Mouse (Mus musculus): ENCODE data around the gene Vav1. TPM values are rescaled to one million over a fixed set of nuclear protein-coding genes. Genes with fewer than 3 reads are reported as not detected.
"Not testable (repeated sequence)": the region's sequence is repeated elsewhere in the genome, so short reads cannot be mapped to it uniquely, and the experiment has no call there.

Vav1 gene
- total RNA-seq, 1 experiment from 2014 or later: 297 TPM

GRCm38 (mm10) chr17:57273846-57274245 is 5.1 kb upstream of the Vav1 start:
- no peak for ATAC-seq (replicated peaks in 1 of 2; ENCODE audit: insufficient read depth in 1 of 2, low FRiP score in 2 of 2, low TSS enrichment in 1 of 2, low read depth in 1 of 2, poor library complexity in 2 of 2, severe bottlenecking in 2 of 2)

GRCm38 (mm10) chr17:57274686-57275085 is 4.2 kb upstream of the Vav1 start:
- no peak for ATAC-seq (replicated peaks in 1 of 2; ENCODE audit: insufficient read depth in 1 of 2, low FRiP score in 2 of 2, low TSS enrichment in 1 of 2, low read depth in 1 of 2, poor library complexity in 2 of 2, severe bottlenecking in 2 of 2)

- peak; percentile 61 for ATAC-seq (replicated peaks in 1 of 2; ENCODE audit: insufficient read depth in 1 of 2, low FRiP score in 2 of 2, low TSS enrichment in 1 of 2, low read depth in 1 of 2, poor library complexity in 2 of 2, severe bottlenecking in 2 of 2)
These were observed 3.5 kb upstream of the Vav1 start for GRCm38 (mm10) chr17:57275111-57275996.

- ATAC-seq (replicated peaks in 1 of 2; ENCODE audit: insufficient read depth in 1 of 2, low FRiP score in 2 of 2, low TSS enrichment in 1 of 2, low read depth in 1 of 2, poor library complexity in 2 of 2, severe bottlenecking in 2 of 2): no peak
These were observed 2.9 kb upstream of the Vav1 start for GRCm38 (mm10) chr17:57275997-57276351.

GRCm38 (mm10) chr17:57276634-57277121 is 2.2 kb upstream of the Vav1 start:
- peak; percentile 55 to 58 for ATAC-seq (replicated peaks in 1 of 2; ENCODE audit: insufficient read depth in 1 of 2, low FRiP score in 2 of 2, low TSS enrichment in 1 of 2, low read depth in 1 of 2, poor library complexity in 2 of 2, severe bottlenecking in 2 of 2)

- ATAC-seq (replicated peaks in 1 of 2; ENCODE audit: insufficient read depth in 1 of 2, low FRiP score in 2 of 2, low TSS enrichment in 1 of 2, low read depth in 1 of 2, poor library complexity in 2 of 2, severe bottlenecking in 2 of 2): not testable (repeated sequence)
These were observed 1.2 kb upstream of the Vav1 start for GRCm38 (mm10) chr17:57277598-57278261.

GRCm38 (mm10) chr17:57278537-57278936 is 363 bp upstream of the Vav1 start:
- no peak for ATAC-seq (replicated peaks in 1 of 2; ENCODE audit: insufficient read depth in 1 of 2, low FRiP score in 2 of 2, low TSS enrichment in 1 of 2, low read depth in 1 of 2, poor library complexity in 2 of 2, severe bottlenecking in 2 of 2)

- ATAC-seq (replicated peaks in 1 of 2; ENCODE audit: insufficient read depth in 1 of 2, low FRiP score in 2 of 2, low TSS enrichment in 1 of 2, low read depth in 1 of 2, poor library complexity in 2 of 2, severe bottlenecking in 2 of 2): no peak
These were observed 808 bp downstream of the Vav1 start for GRCm38 (mm10) chr17:57279591-57280224.

GRCm38 (mm10) chr17:57280411-57280810 is 1.5 kb downstream of the Vav1 start:
- no peak for ATAC-seq (replicated peaks in 1 of 2; ENCODE audit: insufficient read depth in 1 of 2, low FRiP score in 2 of 2, low TSS enrichment in 1 of 2, low read depth in 1 of 2, poor library complexity in 2 of 2, severe bottlenecking in 2 of 2)

- ATAC-seq (replicated peaks in 1 of 2; ENCODE audit: insufficient read depth in 1 of 2, low FRiP score in 2 of 2, low TSS enrichment in 1 of 2, low read depth in 1 of 2, poor library complexity in 2 of 2, severe bottlenecking in 2 of 2): no peak
These were observed 5.0 kb downstream of the Vav1 start for GRCm38 (mm10) chr17:57283906-57284305.

- 0 out of 4 replicates have a peak, but pooled peaks of 1 of the 2 experiments have one; percentile 7 for ATAC-seq (replicated peaks in 1 of 2; ENCODE audit: insufficient read depth in 1 of 2, low FRiP score in 2 of 2, low TSS enrichment in 1 of 2, low read depth in 1 of 2, poor library complexity in 2 of 2, severe bottlenecking in 2 of 2)
These were observed 6.2 kb downstream of the Vav1 start for GRCm38 (mm10) chr17:57285077-57285476.

- ATAC-seq (replicated peaks in 1 of 2; ENCODE audit: insufficient read depth in 1 of 2, low FRiP score in 2 of 2, low TSS enrichment in 1 of 2, low read depth in 1 of 2, poor library complexity in 2 of 2, severe bottlenecking in 2 of 2): no peak
These were observed 7.9 kb downstream of the Vav1 start for GRCm38 (mm10) chr17:57286718-57287355.

- no peak for ATAC-seq (replicated peaks in 1 of 2; ENCODE audit: insufficient read depth in 1 of 2, low FRiP score in 2 of 2, low TSS enrichment in 1 of 2, low read depth in 1 of 2, poor library complexity in 2 of 2, severe bottlenecking in 2 of 2)
These were observed 10.4 kb downstream of the Vav1 start for GRCm38 (mm10) chr17:57289252-57289651.

- peak; percentile 86 to 93 for ATAC-seq (replicated peaks in 1 of 2; ENCODE audit: insufficient read depth in 1 of 2, low FRiP score in 2 of 2, low TSS enrichment in 1 of 2, low read depth in 1 of 2, poor library complexity in 2 of 2, severe bottlenecking in 2 of 2)
These were observed 11.2 kb downstream of the Vav1 start for GRCm38 (mm10) chr17:57290001-57290670.

GRCm38 (mm10) chr17:57290671-57291055 is 11.8 kb downstream of the Vav1 start:
- ATAC-seq (replicated peaks in 1 of 2; ENCODE audit: insufficient read depth in 1 of 2, low FRiP score in 2 of 2, low TSS enrichment in 1 of 2, low read depth in 1 of 2, poor library complexity in 2 of 2, severe bottlenecking in 2 of 2): peak; percentile 65 to 67

GRCm38 (mm10) chr17:57292302-57292701 is 13.4 kb downstream of the Vav1 start:
- ATAC-seq (replicated peaks in 1 of 2; ENCODE audit: insufficient read depth in 1 of 2, low FRiP score in 2 of 2, low TSS enrichment in 1 of 2, low read depth in 1 of 2, poor library complexity in 2 of 2, severe bottlenecking in 2 of 2): no peak

GRCm38 (mm10) chr17:57292968-57293367 is 14.1 kb downstream of the Vav1 start:
- no peak for ATAC-seq (replicated peaks in 1 of 2; ENCODE audit: insufficient read depth in 1 of 2, low FRiP score in 2 of 2, low TSS enrichment in 1 of 2, low read depth in 1 of 2, poor library complexity in 2 of 2, severe bottlenecking in 2 of 2)

Data from hematopoietic stem cell, adult 5-6 weeks (primary cell).